Mouse (Mus musculus) gastrocnemius, postnatal 36 days (tissue): Measurements from ENCODE around the gene Ccdc175. TPM values are rescaled to one million over a fixed set of nuclear protein-coding genes. Genes with fewer than 3 reads are reported as not detected.

Experiments
- DNase-seq, 2 experiments: peaks; one replicate each; pipeline ENCODE4 v3.0.0; 2022
- intact Hi-C: fragments of 180-260 bp; cut with DNase I; formaldehyde crosslinking; loops from one replicate; pipeline ENCODE4 v1.15.1; 2025
- long read RNA-seq, 2 experiments: library from polyadenylated mRNA; stranded (forward); transcript quantifications; one replicate each; pipeline ENCODE4 v2.0.0; 2021
- total RNA-seq, 2 experiments: library from RNA; stranded (reverse); gene quantifications; 2 replicates each; pipeline ENCODE4 v1.2.3; 2021

Ccdc175 gene
- total RNA-seq = not detected
- long read RNA-seq, experiment 1 = 0 reads
- long read RNA-seq, experiment 2 = 0 reads

- no peak for DNase-seq
- intact Hi-C loops = no loop called here
These were observed at the start of gene Ccdc175 for GRCm38 (mm10) chr12:72184929-72185328. TSS of gene Ccdc175 (minus strand) at chr12:72185029.

- DNase-seq = no peak
- intact Hi-C loops = no loop called here
These were observed 49.3 kb upstream of the Ccdc175 start for GRCm38 (mm10) chr12:72234151-72234550.

- DNase-seq = no peak
These were observed 48.3 kb upstream of the Ccdc175 start for GRCm38 (mm10) chr12:72232826-72233790.

GRCm38 (mm10) chr12:72232176-72232575, 47.3 kb upstream of the Ccdc175 start:
- no peak for DNase-seq
- intact Hi-C loops = no loop called here

More at GRCm38 (mm10) chr12:72232826-72233790, 48.3 kb upstream of the Ccdc175 start:
- intact Hi-C loops = no loop called here

GRCm38 (mm10) chr12:72229451-72230196, 44.8 kb upstream of the Ccdc175 start:
- DNase-seq = no peak
- intact Hi-C loops = no loop called here

- intact Hi-C loops = no loop called here
- DNase-seq = no peak
These were observed 42.9 kb upstream of the Ccdc175 start for GRCm38 (mm10) chr12:72227731-72228130.

- intact Hi-C loops = no loop called here
- DNase-seq = no peak
These were observed 40.5 kb upstream of the Ccdc175 start for GRCm38 (mm10) chr12:72225371-72225770.

- no peak for DNase-seq
- intact Hi-C loops = no loop called here
These were observed 38.8 kb upstream of the Ccdc175 start for GRCm38 (mm10) chr12:72223557-72224102.

GRCm38 (mm10) chr12:72213554-72213953, 28.7 kb upstream of the Ccdc175 start:
- intact Hi-C loops = no loop called here
- DNase-seq = no peak

GRCm38 (mm10) chr12:72200828-72201227, 16.0 kb upstream of the Ccdc175 start:
- DNase-seq = no peak
- intact Hi-C loops = no loop called here

- intact Hi-C loops = no loop called here
- DNase-seq = no peak
These were observed 13.2 kb upstream of the Ccdc175 start for GRCm38 (mm10) chr12:72197925-72198486.

GRCm38 (mm10) chr12:72197434-72197833, 12.6 kb upstream of the Ccdc175 start:
- no peak for DNase-seq
- intact Hi-C loops = no loop called here

- DNase-seq = no peak
These were observed 5.3 kb downstream of the Ccdc175 start for GRCm38 (mm10) chr12:72179561-72179960.

GRCm38 (mm10) chr12:72178322-72178721, 6.5 kb downstream of the Ccdc175 start:
- intact Hi-C loops = no loop called here

More at GRCm38 (mm10) chr12:72179561-72179960, 5.3 kb downstream of the Ccdc175 start:
- intact Hi-C loops = no loop called here

GRCm38 (mm10) chr12:72158421-72158820, 26.4 kb downstream of the Ccdc175 start:
- no peak for DNase-seq
- intact Hi-C loops = no loop called here

More at GRCm38 (mm10) chr12:72178322-72178721, 6.5 kb downstream of the Ccdc175 start:
- DNase-seq = no peak

GRCm38 (mm10) chr12:72150786-72151185, 34.0 kb downstream of the Ccdc175 start:
- intact Hi-C loops = no loop called here
- DNase-seq = no peak

GRCm38 (mm10) chr12:72129203-72129602, 55.6 kb downstream of the Ccdc175 start:
- DNase-seq = no peak
- intact Hi-C loops = no loop called here

- DNase-seq = no peak
- intact Hi-C loops = no loop called here
These were observed 69.0 kb downstream of the Ccdc175 start for GRCm38 (mm10) chr12:72115686-72116345.

GRCm38 (mm10) chr12:72115126-72115525, 69.7 kb downstream of the Ccdc175 start:
- intact Hi-C loops = no loop called here
- DNase-seq = no peak
